19 mouse cellular contexts compared by ENCODE assay signal in the genomic region with DNA sequence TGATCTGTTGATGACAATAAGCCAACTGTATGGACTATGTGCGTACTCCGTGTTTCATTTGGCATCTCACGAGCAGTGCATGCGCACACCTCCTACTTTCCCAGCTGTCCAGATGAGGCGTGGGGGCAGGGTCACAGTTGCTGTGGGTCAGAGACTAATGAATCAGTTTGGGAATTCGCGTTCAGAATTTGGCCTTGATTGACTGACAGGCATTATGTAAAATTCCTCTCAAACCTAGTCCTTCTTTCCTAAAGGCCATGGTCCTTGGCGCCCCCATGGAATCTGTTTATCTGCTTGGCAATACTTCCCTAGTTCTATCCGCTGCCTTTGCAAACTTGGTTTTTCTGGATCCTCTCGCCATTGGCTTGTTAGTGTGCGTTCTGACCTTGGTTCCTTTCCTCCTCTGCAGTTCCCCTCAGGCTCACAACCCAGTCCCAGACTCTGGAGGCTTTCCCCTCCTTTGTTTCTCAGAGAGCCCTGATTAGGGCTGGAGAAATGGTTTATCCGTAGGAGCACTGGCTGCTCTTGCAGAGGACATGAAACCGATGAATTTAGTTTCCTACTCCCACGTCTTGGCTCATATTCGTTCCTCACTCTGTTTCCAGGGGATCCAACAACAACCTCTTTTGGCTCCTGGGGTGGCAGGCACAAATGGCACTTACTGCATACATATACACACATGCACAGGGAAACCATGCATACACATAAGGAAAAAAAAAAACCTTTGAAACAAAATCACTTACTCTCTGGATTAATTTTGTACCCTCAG. TPM values are rescaled to one million over a fixed set of nuclear protein-coding genes. Genes with fewer than 3 reads are reported as not detected.
DNase-seq lines count a peak whose midpoint lies in the region; ATAC-seq and TF ChIP-seq lines count a peak whose summit lies in the region.
"Had no signal": no experiment of that assay in that cellular context is flagged by ENCODE, and none has a peak within 500 bp of the region (broad histone marks: within the 10 kb centered on the region; RNA-seq: fewer than 3 reads in every experiment).

No protein-coding gene starts in this region.

- no peak for TF ChIP-seq CTCF in thymus, adult 2 months (IDR thresholded peaks at IDR 0.05; ENCODE audit: borderline replicate concordance, control insufficient read depth, extremely low read depth, insufficient read depth, low read length, poor library complexity)

- H3K4me2 ChIP-seq in heart, embryonic 12.5 days = no peak overlapping the region
- H3K4me2 ChIP-seq: liver, embryonic 13.5 days; midbrain, embryonic 13.5 days had no signal

- no peak overlapping the region for H3K27ac ChIP-seq in heart, embryonic 12.5 days (ENCODE audit: poor library complexity, severe bottlenecking)
- H3K27ac ChIP-seq in thymus, adult 2 months (ENCODE audit: control insufficient read depth, insufficient read depth, low read length) = no peak overlapping the region
- H3K27ac ChIP-seq: hindbrain, embryonic 10.5 days; liver, embryonic 13.5 days; midbrain, embryonic 13.5 days had no signal

- H3K4me1 ChIP-seq in heart, embryonic 12.5 days (replicated peaks) = no peaks in the 10 kb centered on the region
- no peaks in the 10 kb centered on the region for H3K4me1 ChIP-seq in thymus, adult 2 months (replicated peaks; ENCODE audit: control insufficient read depth, insufficient read depth, low read length)
- H3K4me1 ChIP-seq: hindbrain, embryonic 10.5 days; liver, embryonic 13.5 days; midbrain, embryonic 13.5 days had no signal

- peaks cover 67% of the 10 kb centered on the region for H3K36me3 ChIP-seq in heart, embryonic 12.5 days
- H3K36me3 ChIP-seq in thymus, adult 2 months (ENCODE audit: control insufficient read depth, insufficient read depth, low read length) = peaks cover 72% of the 10 kb centered on the region

- H3K9ac ChIP-seq in heart, embryonic 12.5 days = no peak overlapping the region
- H3K9ac ChIP-seq: liver, embryonic 13.5 days; midbrain, embryonic 13.5 days had no signal

- H3K27me3 ChIP-seq in heart, embryonic 12.5 days (replicated peaks) = no peaks in the 10 kb centered on the region
- no peaks in the 10 kb centered on the region for H3K27me3 ChIP-seq in thymus, adult 2 months (ENCODE audit: control insufficient read depth, insufficient read depth, low read length)
- H3K27me3 ChIP-seq: liver, embryonic 13.5 days; midbrain, embryonic 13.5 days had no signal

- no peaks in the 10 kb centered on the region for H3K9me3 ChIP-seq in heart, embryonic 12.5 days (replicated peaks)
- H3K9me3 ChIP-seq: G1E; hindbrain, embryonic 10.5 days; liver, embryonic 13.5 days; midbrain, embryonic 13.5 days had no signal

- WGBS in heart, embryonic 12.5 days = 90% methylated on average over 15 of the region's 15 CpGs
- 95% methylated on average over 15 of the region's 15 CpGs for WGBS in thymus, adult 2 months

- peak; percentile 19 for DNase-seq in heart, adult 8-10 months (ENCODE audit: low spot score)
- DNase-seq in right cerebral cortex, adult 18-20 months = peak; percentile 54
- no peak for DNase-seq in right cerebral cortex, postnatal 14 days
- peak; percentile 27 to 61 for DNase-seq in left cerebral cortex, postnatal 14 days (ENCODE audit: low spot score in 2 of 2)
- DNase-seq in spleen, postnatal 36 days (ENCODE audit: low spot score in 2 of 2) = no peak
- no peak for DNase-seq in thymus, adult 2 months
- DNase-seq: B cell, adult 2 months; gastrocnemius, postnatal 10 days; kidney, postnatal 4 days; liver, embryonic 13.5 days; thymus, adult 18-20 months had no signal

- TF ChIP-seq POLR2A in thymus, adult 2 months (IDR thresholded peaks at IDR 0.05; ENCODE audit: control insufficient read depth, extremely low read depth, insufficient read depth, low read length, poor library complexity) = no peak

- no peak overlapping the region for H3K4me3 ChIP-seq in heart, embryonic 12.5 days
- H3K4me3 ChIP-seq in thymus, adult 2 months (ENCODE audit: control insufficient read depth, insufficient read depth, low read length) = no peak overlapping the region
- H3K4me3 ChIP-seq: erythroblast, embryonic 14.5 days; hindbrain, embryonic 10.5 days; liver, embryonic 13.5 days; midbrain, embryonic 13.5 days had no signal

- intact Hi-C loops in left cerebral cortex, postnatal 14 days (cut with DNase I) = loop anchor here (10.0 kb wide), 2 partner anchors 238 to 338 kb away; a partner anchor contains a TSS

- no peak for ATAC-seq in heart, embryonic 12.5 days (ENCODE audit: insufficient number of reproducible peaks, low FRiP score)
- no peak for ATAC-seq in granulocyte monocyte progenitor cell, adult 5-6 weeks (replicated peaks; ENCODE audit: poor library complexity, severe bottlenecking)
- ATAC-seq: intestine, postnatal 0 days; midbrain, embryonic 13.5 days had no signal

RNA-seq across cellular contexts. Expression of a gene that starts 28.6 kb away (rescaled TPM):
- 10 to 100 TPM; 30.1 to 40.0 (median 34.9) TPM for total RNA-seq in heart, adult 8-10 months (2022)
- polyA plus RNA-seq in heart, embryonic 12.5 days (2016; fragmentation: Nextera tagmentation; extraction: Ambion mirVana) = 48.9 and 52.4 TPM in 2 replicates
- total RNA-seq in left cerebral cortex, postnatal 14 days (2021) = 10 to 100 TPM; 61.9 to 63.5 TPM
- total RNA-seq in granulocyte monocyte progenitor cell, adult 5-6 weeks (2014; fragmentation: Nextera tagmentation) = 74.1 and 78.4 TPM in 2 replicates
- total RNA-seq in granulocyte monocyte progenitor cell, adult 5-6 weeks (2017) = 53.3 and 75.0 TPM in 2 replicates
- 31.3 and 31.5 TPM in 2 replicates for polyA plus RNA-seq in thymus, adult 2 months (2012; rRNA removed)

RNA-seq across cellular contexts. Expression of a gene that starts 46.8 kb away (rescaled TPM):
- total RNA-seq in heart, adult 8-10 months (2022) = 1 to 10 TPM; 3.6 to 7.5 (median 6.5) TPM
- 0.22 and 0.23 TPM in 2 replicates for polyA plus RNA-seq in heart, embryonic 12.5 days (2016; fragmentation: Nextera tagmentation; extraction: Ambion mirVana)
- 10 to 100 TPM; 14.4 TPM for total RNA-seq in left cerebral cortex, postnatal 14 days (2021)
- not detected in 2 replicates for total RNA-seq in granulocyte monocyte progenitor cell, adult 5-6 weeks (2014; fragmentation: Nextera tagmentation)
- not detected in 2 replicates for total RNA-seq in granulocyte monocyte progenitor cell, adult 5-6 weeks (2017)
- 1.7 and 1.9 TPM in 2 replicates for polyA plus RNA-seq in thymus, adult 2 months (2012; rRNA removed)
- total RNA-seq: common myeloid progenitor, adult 5-6 weeks had no signal
- polyA plus RNA-seq: erythroblast, embryonic 14.5 days had no signal

Comparison
In these comparisons a context has a peak if more than half of its experiments do, and no peak if none do; other contexts are left out.
1. DNase-seq: peak in heart, adult 8-10 months (single experiment), right cerebral cortex, adult 18-20 months (single experiment) and left cerebral cortex, postnatal 14 days (2 of 2); none in right cerebral cortex, postnatal 14 days (single experiment), spleen, postnatal 36 days (0 of 2) and thymus, adult 2 months (single experiment).
2. RNA of a gene that starts 46.8 kb away (total RNA-seq): 14.4 TPM in left cerebral cortex, postnatal 14 days and 3.6 to 7.5 TPM in heart, adult 8-10 months; not detected in granulocyte monocyte progenitor cell, adult 5-6 weeks; every median in the first group is over 4 times any median in the second.